Mouse (Mus musculus): ENCODE results near the gene Syn3.

Syn3 gene

GRCm38 (mm10) chr10:86337239-86337638 is 161.5 kb downstream of the Syn3 start:
- WGBS: 51% methylated on average over 3 of the region's 3 CpGs

DNA sequence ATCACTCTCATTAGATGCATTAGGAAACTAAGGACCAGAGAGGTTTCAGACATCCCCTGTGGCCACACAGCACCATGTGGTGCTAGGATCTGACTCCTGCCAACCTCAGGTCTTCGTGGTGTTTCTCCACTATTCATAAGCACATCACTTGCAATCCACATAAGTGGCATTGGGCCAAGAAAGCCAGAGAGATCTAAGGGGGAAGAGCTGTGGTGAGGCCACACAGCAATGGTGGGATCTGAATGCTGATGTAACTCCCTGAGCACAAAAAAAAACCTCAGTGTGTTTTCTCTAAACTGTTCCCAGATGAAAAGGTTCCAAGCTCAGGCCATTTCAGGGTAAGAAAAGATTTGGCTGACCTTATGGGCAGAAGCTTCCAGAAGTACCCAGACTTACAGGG is 162.2 kb downstream of the Syn3 start:
- WGBS: 41% methylated on average over 1 of the region's 1 CpGs

- WGBS: 84% methylated on average over 8 of the region's 8 CpGs
Observed at GRCm38 (mm10) chr10:86334581-86334980, 164.1 kb downstream of the Syn3 start.

- WGBS: 80% methylated on average over 3 of the region's 3 CpGs
Observed at GRCm38 (mm10) chr10:86332942-86333341, 165.8 kb downstream of the Syn3 start.

DNA sequence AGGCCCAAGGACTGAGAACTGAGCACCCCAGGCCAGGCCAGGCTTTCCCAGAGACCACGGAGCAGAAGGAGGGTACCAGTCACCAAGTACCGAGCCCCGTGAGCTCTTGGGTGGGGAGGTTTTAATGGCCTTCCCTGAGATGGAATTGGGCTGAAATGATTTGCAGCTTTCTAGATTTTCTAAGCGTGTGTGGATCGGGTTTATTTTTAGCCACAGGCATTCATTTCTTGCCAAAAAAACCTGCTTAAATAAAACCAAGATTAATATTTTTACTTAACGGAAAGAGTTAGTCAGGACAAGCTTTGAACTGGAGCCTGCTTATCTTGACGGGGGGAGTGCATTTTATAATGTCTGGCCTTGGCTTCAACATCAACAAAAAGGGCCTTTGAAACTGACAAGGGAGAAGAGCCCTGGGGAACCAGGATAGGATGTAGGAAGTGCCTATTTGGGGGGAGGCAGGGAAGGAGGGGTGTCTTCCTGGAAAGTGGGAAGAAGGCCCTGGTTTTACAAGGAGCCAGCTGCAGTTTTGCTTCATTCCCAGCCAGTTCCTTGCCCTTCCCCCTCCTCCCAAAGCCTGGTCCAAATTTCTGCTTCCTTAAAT is 166.9 kb downstream of the Syn3 start:
- 26% methylated on average over 7 of the region's 7 CpGs for WGBS

DNA sequence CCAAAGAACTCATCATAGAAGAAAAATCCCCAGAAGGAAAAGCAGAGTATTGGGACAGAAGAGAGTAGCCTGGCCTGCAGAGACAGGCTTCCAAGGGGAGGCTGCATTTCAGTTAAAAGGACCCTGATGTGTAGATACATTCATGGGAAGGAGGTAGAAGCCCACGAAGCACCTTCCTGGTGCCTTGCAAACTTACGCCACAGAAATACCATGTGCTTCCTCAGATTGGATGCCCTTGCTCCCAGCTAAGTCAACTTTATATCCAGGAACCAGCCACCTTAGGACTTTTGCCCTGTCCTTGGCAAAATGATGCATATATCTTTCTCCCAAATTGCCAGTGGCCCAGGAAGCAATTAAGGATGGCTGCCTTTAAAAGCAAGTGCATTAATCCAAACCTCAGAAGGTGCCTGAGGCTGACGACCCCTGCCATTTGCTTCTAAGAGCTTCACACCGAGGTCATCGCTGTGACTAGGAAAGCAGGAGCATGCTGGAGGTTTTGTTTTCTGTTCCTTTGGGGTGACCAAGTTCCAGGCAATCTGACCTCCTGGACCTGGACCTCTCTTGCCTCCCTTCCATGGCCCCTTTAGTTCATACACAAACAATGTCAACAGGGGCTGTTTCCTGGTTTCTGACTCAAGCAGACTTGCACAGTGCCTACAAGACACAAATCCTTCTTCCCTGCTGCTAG is 167.6 kb downstream of the Syn3 start:
- 68% methylated on average over 5 of the region's 5 CpGs for WGBS

DNA sequence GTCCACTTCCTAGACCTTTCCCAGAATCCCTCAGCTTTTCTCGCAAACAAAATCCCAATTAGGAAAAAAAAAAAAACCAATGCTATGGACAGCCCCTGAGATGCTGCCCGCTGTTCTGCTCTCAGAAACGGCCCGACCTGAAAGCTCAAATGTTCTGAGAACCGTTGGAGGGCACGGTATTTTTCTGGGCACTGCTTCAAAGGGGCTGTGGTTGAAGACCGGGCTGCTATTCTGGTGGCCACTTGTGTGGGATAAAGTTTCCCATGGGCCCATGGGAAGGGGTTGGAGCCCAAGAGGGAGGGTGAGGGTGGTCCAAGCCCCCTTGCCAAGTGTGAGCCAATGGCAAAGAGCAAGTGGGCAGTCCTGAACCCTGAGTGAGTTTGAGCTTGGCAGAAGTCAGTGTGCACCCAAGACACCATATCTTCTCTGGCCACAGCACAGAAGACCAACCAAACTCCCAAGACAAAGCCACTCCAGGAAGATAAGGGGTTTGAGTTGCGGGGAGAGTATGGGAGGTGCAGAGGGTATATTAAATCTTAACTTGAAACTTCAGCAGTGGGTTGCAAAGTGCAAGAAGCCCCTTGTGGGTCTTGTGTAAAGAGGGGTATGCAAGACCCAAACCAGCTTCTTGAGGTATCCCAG is 169.3 kb downstream of the Syn3 start:
- 72% methylated on average over 8 of the region's 8 CpGs for WGBS

GRCm38 (mm10) chr10:86328691-86329090 is 170.0 kb downstream of the Syn3 start:
- WGBS: 74% methylated on average over 2 of the region's 2 CpGs

DNA sequence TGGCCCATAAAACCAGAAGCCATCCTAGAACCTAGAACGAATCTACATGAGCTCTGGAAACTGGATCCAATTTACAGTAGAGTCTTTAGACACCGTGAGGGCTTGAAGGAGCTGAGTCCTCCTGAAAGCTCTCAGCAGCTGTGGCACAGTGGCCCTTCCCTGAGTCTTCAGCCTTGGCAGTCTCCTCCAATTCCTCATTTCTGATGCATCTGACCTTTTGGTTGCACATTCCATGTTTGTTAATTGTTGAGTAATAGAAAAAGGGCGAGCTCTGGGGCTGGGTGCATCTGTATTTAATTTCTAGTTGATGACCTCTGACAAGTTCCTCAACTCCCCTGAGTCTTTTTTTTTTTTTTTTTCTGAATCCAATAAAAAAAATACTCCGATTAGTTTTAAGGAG is 170.6 kb downstream of the Syn3 start:
- 87% methylated on average over 4 of the region's 4 CpGs for WGBS

DNA sequence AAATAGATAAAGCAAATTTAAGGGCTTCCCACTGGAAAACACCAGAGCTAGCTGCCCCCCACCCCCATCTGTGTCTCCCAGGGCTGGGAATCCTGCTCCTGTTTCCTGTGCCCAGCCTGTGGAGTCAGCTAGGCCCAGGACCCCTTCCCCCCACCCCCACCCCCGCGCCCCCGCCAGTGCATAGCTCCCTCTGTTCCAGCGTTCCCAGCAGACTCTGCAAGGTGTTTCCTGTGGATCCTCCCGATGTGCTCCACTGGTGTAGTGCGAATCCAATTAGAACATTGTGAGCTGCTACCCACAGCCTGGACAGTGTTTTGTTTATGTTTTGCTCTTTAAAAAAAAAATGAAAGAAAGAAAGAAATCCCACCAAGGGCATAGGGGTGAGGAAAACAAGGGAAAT is 173.4 kb downstream of the Syn3 start:
- WGBS: 37% methylated on average over 6 of the region's 6 CpGs

GRCm38 (mm10) chr10:86323275-86323994 is 175.3 kb downstream of the Syn3 start:
- 62% methylated on average over 4 of the region's 4 CpGs for WGBS

DNA sequence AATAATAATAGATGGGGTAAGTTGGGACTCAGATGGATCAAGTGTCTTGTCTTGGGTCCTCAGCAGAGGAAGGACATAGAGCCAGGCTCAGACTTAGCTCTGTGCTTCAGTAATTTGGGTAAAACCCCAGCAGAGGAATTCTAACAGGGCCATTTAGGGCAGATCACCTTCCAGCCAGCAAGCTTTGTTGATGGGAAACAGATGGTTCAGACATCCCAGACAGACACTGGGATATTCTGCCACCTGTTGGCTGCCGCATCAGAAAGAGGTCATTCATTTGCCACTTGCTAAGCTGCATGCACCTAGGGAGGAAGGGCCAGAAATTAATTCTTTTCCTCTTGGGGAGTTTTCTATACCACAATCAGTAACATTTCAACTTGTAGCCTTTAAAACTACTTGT is 176.7 kb downstream of the Syn3 start:
- 79% methylated on average over 1 of the region's 1 CpGs for WGBS

- 60% methylated on average over 8 of the region's 8 CpGs for WGBS
Observed at GRCm38 (mm10) chr10:86321194-86321593, 177.5 kb downstream of the Syn3 start.

DNA sequence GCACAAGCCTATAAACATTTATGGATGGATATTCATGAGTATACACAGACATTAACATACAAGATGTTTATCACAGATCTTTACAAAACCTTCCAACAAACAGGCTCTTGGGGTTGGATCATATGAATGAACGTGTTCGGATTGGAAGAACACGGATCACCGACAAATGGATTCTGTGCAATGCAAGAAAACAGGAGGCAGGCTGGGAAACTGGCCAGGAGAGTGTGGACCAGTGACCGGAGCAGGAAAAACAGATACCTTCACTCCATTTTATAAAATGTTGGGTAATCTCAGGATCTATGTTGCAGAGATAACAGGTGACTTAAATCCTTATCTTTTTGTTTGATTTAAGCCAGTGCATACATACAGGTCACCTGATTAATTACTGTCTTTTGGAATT is 178.5 kb downstream of the Syn3 start:
- 87% methylated on average over 5 of the region's 5 CpGs for WGBS

DNA sequence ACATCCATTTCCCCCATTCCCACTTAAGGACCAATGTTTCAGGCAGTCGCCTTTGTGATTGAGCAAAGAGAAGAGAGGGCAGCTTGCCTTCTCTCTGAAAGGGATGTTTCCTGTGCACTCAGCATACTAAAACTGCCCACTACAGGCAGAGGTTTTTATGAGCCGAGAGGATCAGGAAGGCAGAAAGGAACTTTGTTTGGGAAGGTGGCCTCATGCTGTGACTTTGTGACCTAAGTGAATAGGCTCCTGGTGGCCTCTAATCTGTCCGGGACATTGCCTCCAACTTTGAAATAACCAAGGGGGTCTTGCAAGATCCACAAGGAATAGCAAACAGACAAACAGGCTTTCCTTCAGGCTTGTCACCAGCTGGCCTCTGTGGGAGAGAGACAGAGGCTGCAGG is 179.2 kb downstream of the Syn3 start:
- WGBS: 60% methylated on average over 3 of the region's 3 CpGs

DNA sequence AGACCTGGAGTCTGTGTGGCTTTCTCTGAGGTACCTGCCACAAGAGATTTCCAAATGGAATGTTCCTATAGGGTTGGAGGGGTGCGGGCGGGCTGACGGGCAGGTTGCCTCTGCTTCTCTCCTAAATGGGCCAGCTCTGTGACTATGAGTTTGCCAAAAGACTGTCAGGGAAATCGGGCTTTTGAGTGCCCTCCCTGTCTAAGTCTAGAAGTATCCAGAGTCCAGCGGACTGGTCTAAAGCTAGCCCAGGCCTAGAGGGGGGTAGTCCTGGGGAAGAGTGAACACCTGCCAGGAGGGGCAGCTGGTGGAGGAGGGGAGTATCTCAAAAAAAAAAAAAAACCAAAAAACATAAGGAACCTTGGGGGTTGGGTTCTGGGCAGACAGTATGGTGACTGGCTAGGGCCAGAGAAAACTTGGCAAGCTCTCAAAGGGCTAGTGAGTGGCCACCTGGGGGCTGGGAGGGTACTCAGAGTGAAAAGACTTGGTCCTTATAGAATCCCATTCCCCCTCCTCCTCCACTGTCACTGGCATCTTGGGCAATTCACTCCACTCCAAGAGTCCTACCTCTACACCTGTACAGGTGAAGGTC is 180.1 kb downstream of the Syn3 start:
- 73% methylated on average over 5 of the region's 5 CpGs for WGBS

DNA sequence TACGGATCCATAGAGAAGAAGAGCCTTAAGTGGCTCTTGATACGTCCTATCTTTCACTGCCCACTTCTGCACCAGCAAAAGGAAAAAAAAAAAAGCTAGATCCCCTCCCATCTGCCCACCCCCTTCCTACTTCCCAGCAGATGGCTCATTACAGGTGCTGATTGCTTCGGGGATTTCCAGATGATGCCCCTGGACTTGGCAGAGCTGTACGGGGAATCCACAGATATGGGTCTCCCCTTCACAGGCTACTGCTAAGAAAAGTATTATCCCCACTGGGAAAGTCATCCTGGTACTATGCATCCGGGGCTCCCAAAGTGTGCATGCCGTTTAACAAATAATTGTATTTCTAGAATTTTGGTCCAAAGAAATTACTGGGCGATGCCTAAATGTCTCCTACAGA is 181.1 kb downstream of the Syn3 start:
- WGBS: 80% methylated on average over 7 of the region's 7 CpGs

GRCm38 (mm10) chr10:86315513-86315912 is 183.2 kb downstream of the Syn3 start:
- WGBS: 58% methylated on average over 3 of the region's 3 CpGs

- 56% methylated on average over 1 of the region's 1 CpGs for WGBS
Observed at GRCm38 (mm10) chr10:86313448-86313847, 185.2 kb downstream of the Syn3 start.

- WGBS: 86% methylated on average over 3 of the region's 3 CpGs
Observed at GRCm38 (mm10) chr10:86312976-86313375, 185.7 kb downstream of the Syn3 start.

- 62% methylated on average over 6 of the region's 6 CpGs for WGBS
Observed at GRCm38 (mm10) chr10:86310527-86310926, 188.2 kb downstream of the Syn3 start.

DNA sequence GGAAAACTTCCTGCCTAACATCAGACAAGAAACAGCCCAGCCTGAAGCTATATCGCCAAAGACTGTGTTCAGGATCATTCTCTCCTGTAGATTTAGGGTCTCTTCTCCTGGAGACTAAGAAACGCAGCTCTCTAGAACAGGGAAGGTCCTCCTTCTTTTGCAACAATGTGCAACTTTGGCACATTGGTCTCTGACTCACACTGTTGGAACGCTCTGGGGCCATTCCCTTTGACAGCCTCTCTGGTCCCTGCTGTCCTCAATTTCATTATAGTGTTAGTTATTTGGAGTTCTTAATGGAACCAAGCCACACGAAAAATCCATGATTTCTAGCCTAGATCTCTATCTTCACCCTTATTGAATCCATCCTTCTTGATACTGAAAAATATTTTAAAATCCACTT is 191.5 kb downstream of the Syn3 start:
- 78% methylated on average over 4 of the region's 4 CpGs for WGBS
